ENCODE assay signal across 24 mouse cellular contexts in the genomic region with DNA sequence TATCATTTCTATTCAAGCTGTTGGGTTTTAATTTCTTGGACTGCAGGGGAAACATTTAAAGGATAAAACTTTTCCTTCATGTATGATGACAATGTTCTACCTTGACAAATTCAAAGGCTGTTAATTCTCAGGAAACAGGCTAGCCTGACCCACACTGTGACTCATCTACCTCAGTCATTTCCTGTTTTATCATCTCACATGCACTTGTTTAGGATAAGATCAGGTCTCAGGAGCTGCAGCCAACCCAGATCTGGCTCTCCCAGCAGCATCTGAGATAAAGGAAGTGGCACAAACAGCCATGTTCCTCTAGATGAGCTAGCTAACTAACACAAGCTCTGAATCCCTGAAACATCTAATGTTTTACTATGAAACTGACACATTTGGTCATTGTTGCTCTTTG.
DNase-seq lines count a peak whose midpoint lies in the region; ATAC-seq and TF ChIP-seq lines count a peak whose summit lies in the region.
"Had no signal": no experiment of that assay in that cellular context is flagged by ENCODE, and none has a peak within 500 bp of the region (broad histone marks: within the 10 kb centered on the region; RNA-seq: fewer than 3 reads in every experiment).

No protein-coding gene starts in this region.

- no peaks in the 10 kb centered on the region for H3K27me3 ChIP-seq in MEL (ENCODE audit: control insufficient read depth in 1 of 2, insufficient read depth in 2 of 2, low read length in 2 of 2)
- H3K27me3 ChIP-seq: CH12.LX, Patski had no signal

- no peak overlapping the region for H3K4me3 ChIP-seq in MEL (ENCODE audit: control insufficient read depth in 1 of 2, insufficient read depth in 1 of 2, low read depth in 2 of 2, low read length in 2 of 2)

- H3K9me3 ChIP-seq in MEL (replicated peaks; ENCODE audit: insufficient read depth, low read length), result no peaks in the 10 kb centered on the region
- H3K9me3 ChIP-seq: G1E had no signal

- peak; percentile 28 for DNase-seq in 3T3-L1 (ENCODE audit: low read depth, low spot score)
- DNase-seq in 416B (ENCODE audit: low read depth), result peak; percentile 97
- DNase-seq in MEL (ENCODE audit: low read depth, low spot score), result peak; percentile 7
- DNase-seq in adrenal gland, adult 8-10 months, result no peak
- no peak for DNase-seq in left cerebral cortex, postnatal 10 days (ENCODE audit: extremely low spot score in 1 of 2, low spot score in 2 of 2)
- DNase-seq: adrenal gland, adult 2 months; adrenal gland, postnatal 10 days; adrenal gland, postnatal 14 days; adrenal gland, postnatal 25 days; adrenal gland, postnatal 36 days; B cell, adult 2 months; cerebellum, adult 11 months; cerebellum, adult 11-12 months; cerebellum, adult 18-20 months; cerebellum, adult 2 months; cerebellum, adult 8-10 months; cerebellum, adult 9-10 months; cerebellum, adult 9-11 months had no signal

- intact Hi-C loops in left cerebral cortex, postnatal 10 days (cut with DNase I), result no loop called here

- H3K9ac ChIP-seq in MEL (ENCODE audit: control insufficient read depth, low read depth, low read length, poor library complexity, severe bottlenecking), result no peak overlapping the region

- no peaks in the 10 kb centered on the region for H3K36me3 ChIP-seq in MEL (ENCODE audit: control insufficient read depth in 1 of 2, insufficient read depth in 2 of 2, low read length in 2 of 2)
- H3K36me3 ChIP-seq: G1E had no signal

- TF ChIP-seq POLR2A in MEL (IDR thresholded peaks at IDR 0.05; ENCODE audit: control insufficient read depth in 1 of 2, insufficient read depth in 1 of 2, low read depth in 1 of 2, low read length in 2 of 2, poor library complexity in 1 of 2), result no peak

- no peak for TF ChIP-seq EP300 in MEL (IDR thresholded peaks at IDR 0.05; ENCODE audit: low read depth in 1 of 2, low read length in 2 of 2)

- no peak for ATAC-seq in monocyte, adult 5-6 weeks (replicated peaks; ENCODE audit: insufficient number of reproducible peaks, low FRiP score, low TSS enrichment, poor library complexity, severe bottlenecking)
- ATAC-seq: activated CD4-positive, CD25-positive, alpha-beta regulatory T cell, adult 4 months; CD4-positive, CD25-positive, alpha-beta regulatory T cell, adult 4 months; Patski had no signal

- TF ChIP-seq RAD21 in MEL (IDR thresholded peaks at IDR 0.05; ENCODE audit: low read depth, low read length), result no peak

- H3K27ac ChIP-seq in MEL (ENCODE audit: control insufficient read depth, low read depth, low read length), result no peak overlapping the region

- no peaks in the 10 kb centered on the region for H3K4me1 ChIP-seq in MEL (ENCODE audit: control insufficient read depth in 1 of 2, insufficient read depth in 2 of 2, low read length in 2 of 2)

- no peaks in the 10 kb centered on the region for H3K79me2 ChIP-seq in MEL (ENCODE audit: control insufficient read depth, insufficient read depth, low read length, poor library complexity)

- no peak for TF ChIP-seq CTCF in MEL (IDR thresholded peaks at IDR 0.05 in 2 of 3, conservative IDR thresholded peaks at IDR 0.05 in 1 of 3; ENCODE audit: control insufficient read depth in 1 of 3, insufficient read depth in 1 of 3, low read depth in 2 of 3, low read length in 3 of 3, poor library complexity in 1 of 3, severe bottlenecking in 1 of 3)

TF ChIP-seq in MEL, 35 proteins besides CTCF, POLR2A, EP300 and RAD21:
- TF ChIP-seq E2F4 (IDR thresholded peaks at IDR 0.05; ENCODE audit: borderline replicate concordance, low read depth, low read length), result no peak
- no peak for TF ChIP-seq SMC3 (IDR thresholded peaks at IDR 0.05; ENCODE audit: low read depth, low read length)
- TF ChIP-seq CHD1 (IDR thresholded peaks at IDR 0.05; ENCODE audit: low read depth, low read length), result no peak
- TF ChIP-seq NELFE (IDR thresholded peaks at IDR 0.05; ENCODE audit: low read depth, low read length), result no peak
- TF ChIP-seq CHD2 (IDR thresholded peaks at IDR 0.05; ENCODE audit: low read length), result no peak
- no peak for TF ChIP-seq JUND (IDR thresholded peaks at IDR 0.05; ENCODE audit: low read depth, low read length)
- TF ChIP-seq MAZ (IDR thresholded peaks at IDR 0.05; ENCODE audit: low read depth, low read length), result no peak

Comparison
In these comparisons a context has a peak if more than half of its experiments do, and no peak if none do; other contexts are left out.
1. DNase-seq: peak in 3T3-L1 (single experiment), 416B (single experiment) and MEL (single experiment); none in adrenal gland, adult 8-10 months (single experiment) and left cerebral cortex, postnatal 10 days (0 of 2).